Mouse (Mus musculus) brain, embryonic 14.5 days (tissue): ENCODE data around the gene Ccl22.

Experiments
- CTCF ChIP-seq: fragments of 200-500 bp; IDR thresholded peaks from 2 replicates; pipeline ENCODE4 v1.5.1; 2012; ENCODE audit warnings: inconsistent platforms, mild to moderate bottlenecking, moderate library complexity, borderline replicate concordance; ENCODE audit not compliant: insufficient read depth, insufficient read length; ENCODE audit errors: extremely low read depth
- POLR2A ChIP-seq: fragments of 200-500 bp; IDR thresholded peaks from 2 replicates; pipeline ENCODE4 v1.6.1; 2012; ENCODE audit warnings: mild to moderate bottlenecking, inconsistent platforms, borderline replicate concordance; ENCODE audit not compliant: poor library complexity, insufficient read depth, insufficient read length, severe bottlenecking; ENCODE audit errors: extremely low read depth

DNA sequence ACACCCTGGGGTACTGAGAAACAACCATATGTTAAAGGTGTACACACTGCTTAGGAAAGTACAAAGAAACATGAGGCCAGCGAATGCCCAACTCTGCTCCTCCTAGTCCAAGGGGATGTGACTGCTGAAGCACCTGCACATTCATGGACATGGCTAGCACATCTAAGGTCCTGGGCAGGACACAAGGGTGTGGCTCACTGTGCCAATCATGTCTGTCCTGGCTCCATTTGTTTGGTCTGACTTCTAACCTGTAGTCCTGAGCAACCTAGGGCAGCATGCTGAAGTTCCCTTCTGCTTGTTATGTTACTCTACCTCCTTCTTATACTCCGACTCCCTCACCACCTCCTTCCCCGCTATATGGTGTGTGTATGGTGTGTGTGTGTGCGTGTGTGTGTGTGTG lies 49.0 kb downstream of the Ccl22 start:
- TF ChIP-seq CTCF: no peak
- TF ChIP-seq POLR2A: no peak
